Mouse (Mus musculus) leukemia stem cell, adult 10-12 weeks (primary cell): ENCODE measurements around the gene Ap3m1. TPM values are rescaled to one million over a fixed set of nuclear protein-coding genes. Genes with fewer than 3 reads are reported as not detected.

Experiments
- polyA plus RNA-seq: library from polyadenylated mRNA; stranded (reverse); fragments of >175 nt; gene quantifications from 2 replicates; pipeline ENCODE4 v1.2.3, GENCODE M21; 2012; ENCODE audit warnings: low replicate concordance

The Ap3m1 gene
- 2.6 and 8.1 TPM in 2 replicates for polyA plus RNA-seq

GRCm38 (mm10) chr14:21052112-21052780 is at the start of gene Ap3m1, which contains the start of gene Adk:
Gene Ap3m1, minus strand, starts transcription at chr14:21052508.
Gene Adk, plus strand, starts transcription at chr14:21052574.

Other genes starting within 250 kb of the Ap3m1 start
- gene Plau, start 215.8 kb downstream of the Ap3m1 start, polyA plus RNA-seq = 0.57 TPM in 1 of 2 replicates, not detected in the other
- gene Vcl, start 123.1 kb downstream of the Ap3m1 start, polyA plus RNA-seq = 2.8 and 42.6 TPM in 2 replicates
- gene Adk, start 66 bp upstream of the Ap3m1 start, polyA plus RNA-seq = 2.2 and 2.7 TPM in 2 replicates